Mouse (Mus musculus): ENCODE measurements around the gene Gzmm. TPM values are rescaled to one million over a fixed set of nuclear protein-coding genes. Genes with fewer than 3 reads are reported as not detected.

Gzmm gene
- polyA plus RNA-seq (2015; fragmentation: Nextera tagmentation; extraction: Ambion mirVana): 0.75 and 0.81 TPM in 2 replicates

- H3K9ac ChIP-seq (replicated peaks; ENCODE audit: low read length): no peak within 1 kb of the TSS
- H3K27me3 ChIP-seq (ENCODE audit: insufficient read depth, low read length): no peaks in the 10 kb centered on the region
- H3K4me3 ChIP-seq (ENCODE audit: low read length): no peak within 1 kb of the TSS
- no peak for ATAC-seq (ENCODE audit: low FRiP score, low TSS enrichment)
- peaks cover 6% of the 10 kb centered on the region for H3K4me1 ChIP-seq (ENCODE audit: insufficient read depth, low read length)
- H3K36me3 ChIP-seq (ENCODE audit: insufficient read depth, low read length): peaks cover 53% of the 10 kb centered on the region
- 78% methylated on average over 4 of the region's 4 CpGs for WGBS
- no peak within 1 kb of the TSS for H3K27ac ChIP-seq (ENCODE audit: low read length)
- H3K9me3 ChIP-seq (ENCODE audit: low read length): peaks cover 6% of the 10 kb centered on the region; the same call in 1 of the 2 replicates
- no peak within 1 kb of the TSS for H3K4me2 ChIP-seq (replicated peaks; ENCODE audit: low read depth, low read length)
Observed at GRCm38 (mm10) chr10:79688720-79689119, at the start of gene Gzmm. Gene Gzmm (plus strand): TSS chr10:79689020.

- Histone ChIP-seq H3K4me2 (replicated peaks; ENCODE audit: low read depth, low read length) (no peak within 1 kb of the TSS), H3K36me3 (ENCODE audit: insufficient read depth, low read length) (no peaks in the 10 kb centered on the region), H3K27me3 (ENCODE audit: insufficient read depth, low read length) (no peaks in the 10 kb centered on the region), H3K4me1 (ENCODE audit: insufficient read depth, low read length) (no peaks in the 10 kb centered on the region), H3K9ac (replicated peaks; ENCODE audit: low read length) (no peak within 1 kb of the TSS), H3K4me3 (ENCODE audit: low read length) (no peak within 1 kb of the TSS), H3K9me3 (ENCODE audit: low read length) (no peaks in the 10 kb centered on the region), H3K27ac (ENCODE audit: low read length) (no peak within 1 kb of the TSS)
- WGBS: 55% methylated on average over 8 of the region's 8 CpGs
- ATAC-seq (ENCODE audit: low FRiP score, low TSS enrichment): no peak
Observed at GRCm38 (mm10) chr10:79645711-79646110, 43.1 kb upstream of the Gzmm start, which contains the start of gene Odf3l2. Gene Odf3l2 (minus strand): TSS chr10:79645738.

DNA sequence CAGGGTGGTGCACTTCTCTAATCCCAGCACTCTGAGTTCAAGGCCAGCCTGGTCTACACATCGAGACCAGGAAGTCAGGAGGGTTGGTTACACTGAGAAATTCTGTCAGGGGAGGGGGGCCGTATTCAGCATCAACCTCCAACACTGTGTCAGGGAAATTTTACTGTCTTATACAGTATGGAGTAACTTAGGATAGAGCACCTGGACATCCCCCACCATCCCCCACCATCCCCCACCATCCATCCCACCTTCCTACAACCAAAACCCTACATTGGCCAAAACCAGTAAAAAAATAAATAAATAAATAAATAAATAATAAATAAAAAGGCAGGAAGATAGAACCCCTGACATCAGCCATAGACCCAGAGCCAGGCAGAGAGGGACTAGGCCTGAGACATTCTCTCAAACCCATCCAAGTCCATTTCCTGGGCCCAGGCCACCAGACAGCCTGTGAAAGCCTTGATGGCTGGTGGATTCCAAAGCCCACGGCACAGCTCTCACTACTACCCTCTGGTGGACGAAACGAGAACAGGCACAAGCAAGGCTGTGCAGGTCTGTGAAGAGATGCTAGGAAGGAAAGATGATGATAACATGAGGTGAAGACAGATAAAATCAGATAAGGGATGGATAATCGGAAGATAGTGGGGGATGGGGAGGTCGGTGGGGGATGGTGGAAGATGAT is 39.6 kb upstream of the Gzmm start:
- Histone ChIP-seq H3K9me3 (ENCODE audit: low read length) (no peaks in the 10 kb centered on the region), H3K27ac (ENCODE audit: low read length) (no peak overlapping the region), H3K27me3 (ENCODE audit: insufficient read depth, low read length) (no peaks in the 10 kb centered on the region), H3K4me3 (ENCODE audit: low read length) (no peak overlapping the region), H3K36me3 (ENCODE audit: insufficient read depth, low read length) (no peaks in the 10 kb centered on the region), H3K4me1 (ENCODE audit: insufficient read depth, low read length) (no peaks in the 10 kb centered on the region), H3K9ac (replicated peaks; ENCODE audit: low read length) (no peak overlapping the region), H3K4me2 (replicated peaks; ENCODE audit: low read depth, low read length) (no peak overlapping the region)
- 30% methylated on average over 7 of the region's 7 CpGs for WGBS
- peak; percentile 43 for ATAC-seq (ENCODE audit: low FRiP score, low TSS enrichment)

DNA sequence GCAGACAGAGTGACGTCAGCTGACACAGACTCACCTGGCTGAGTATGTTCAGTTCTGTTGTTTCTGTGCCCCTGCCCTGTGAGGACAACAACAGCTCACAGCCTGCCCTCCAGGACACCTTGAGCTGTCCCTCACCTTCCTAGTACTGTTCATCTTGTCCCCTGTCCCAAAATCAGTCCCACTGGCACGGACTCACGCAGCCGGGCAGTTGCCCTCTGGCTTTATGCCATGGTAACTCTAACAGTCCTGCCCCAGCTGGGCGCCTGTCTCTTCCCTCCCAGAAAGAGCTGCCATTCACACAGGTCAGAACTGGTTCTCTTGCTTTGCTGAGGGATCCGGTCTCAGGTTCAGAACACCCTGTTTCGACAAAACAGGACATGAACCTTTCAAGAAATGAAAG is 36.0 kb upstream of the Gzmm start:
- no peak for ATAC-seq (ENCODE audit: low FRiP score, low TSS enrichment)
- no peaks in the 10 kb centered on the region for H3K36me3 ChIP-seq (ENCODE audit: insufficient read depth, low read length)
- 78% methylated on average over 7 of the region's 7 CpGs for WGBS
- H3K9ac ChIP-seq (replicated peaks; ENCODE audit: low read length): no peak overlapping the region
- 0 out of 2 replicates have a peak, but pooled peaks cover 4% of the 10 kb centered on the region for H3K27me3 ChIP-seq (ENCODE audit: insufficient read depth, low read length)
- no peaks in the 10 kb centered on the region for H3K4me1 ChIP-seq (ENCODE audit: insufficient read depth, low read length)
- H3K4me2 ChIP-seq (replicated peaks; ENCODE audit: low read depth, low read length): no peak overlapping the region
- no peaks in the 10 kb centered on the region for H3K9me3 ChIP-seq (ENCODE audit: low read length)
- H3K27ac ChIP-seq (ENCODE audit: low read length): no peak overlapping the region
- H3K4me3 ChIP-seq (ENCODE audit: low read length): no peak overlapping the region

DNA sequence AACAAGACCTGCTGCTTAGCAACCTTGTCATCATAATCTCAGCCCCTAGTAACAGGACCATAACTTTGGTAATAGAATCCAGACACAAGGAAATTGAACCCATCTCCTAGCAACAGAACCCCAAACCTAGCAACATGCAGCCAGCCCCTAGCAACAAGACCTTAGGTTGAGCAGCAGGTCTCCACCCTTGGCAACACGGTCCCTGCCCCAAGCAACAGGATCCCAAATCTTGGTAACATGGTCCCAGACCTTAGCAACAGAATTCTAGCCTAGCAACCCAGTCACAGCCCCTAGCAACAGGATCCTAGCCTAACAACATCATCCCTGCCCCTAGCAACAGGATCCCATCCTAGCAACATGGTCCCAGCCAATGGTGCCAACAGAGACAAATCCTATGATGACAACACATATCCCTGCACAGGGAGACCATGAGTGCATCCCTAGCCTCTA is 33.8 kb upstream of the Gzmm start:
- no peak overlapping the region for H3K27ac ChIP-seq (ENCODE audit: low read length)
- H3K9ac ChIP-seq (replicated peaks; ENCODE audit: low read length): no peak overlapping the region
- no peak overlapping the region for H3K4me2 ChIP-seq (replicated peaks; ENCODE audit: low read depth, low read length)
- WGBS: 42% methylated on average over 1 of the region's 1 CpGs
- no peaks in the 10 kb centered on the region for H3K36me3 ChIP-seq (ENCODE audit: insufficient read depth, low read length)
- ATAC-seq (ENCODE audit: low FRiP score, low TSS enrichment): no peak
- no peak overlapping the region for H3K4me3 ChIP-seq (ENCODE audit: low read length)
- no peaks in the 10 kb centered on the region for H3K9me3 ChIP-seq (ENCODE audit: low read length)
- 0 out of 2 replicates have a peak, but pooled peaks cover 4% of the 10 kb centered on the region for H3K27me3 ChIP-seq (ENCODE audit: insufficient read depth, low read length)
- no peaks in the 10 kb centered on the region for H3K4me1 ChIP-seq (ENCODE audit: insufficient read depth, low read length)

DNA sequence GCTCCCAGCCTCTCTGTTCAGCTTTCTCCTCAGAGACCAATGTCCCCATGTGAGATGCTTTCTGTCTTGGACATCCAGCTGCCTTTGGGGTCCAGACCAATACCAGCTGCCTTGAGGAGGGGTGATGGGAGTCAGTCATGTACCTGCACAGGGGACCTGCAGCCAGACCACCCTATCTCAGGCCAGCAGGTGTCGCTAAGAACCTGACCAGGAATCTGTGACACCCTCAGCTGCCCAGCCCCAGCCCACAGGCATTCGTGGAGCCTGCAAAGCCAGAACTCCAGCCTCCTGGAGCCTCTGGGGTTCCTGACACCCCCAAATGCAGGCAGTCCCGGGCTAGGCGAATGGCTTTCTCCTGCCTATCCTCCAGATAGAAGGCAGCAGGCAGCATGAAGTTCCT is 30.0 kb upstream of the Gzmm start:
- Histone ChIP-seq H3K4me3 (ENCODE audit: low read length) (no peak overlapping the region), H3K4me2 (replicated peaks; ENCODE audit: low read depth, low read length) (no peak overlapping the region), H3K27me3 (ENCODE audit: insufficient read depth, low read length) (0 out of 2 replicates have a peak, but pooled peaks cover 4% of the 10 kb centered on the region), H3K4me1 (ENCODE audit: insufficient read depth, low read length) (0 out of 2 replicates have a peak, but pooled peaks cover 1% of the 10 kb centered on the region), H3K9ac (replicated peaks; ENCODE audit: low read length) (no peak overlapping the region), H3K9me3 (ENCODE audit: low read length) (no peaks in the 10 kb centered on the region), H3K27ac (ENCODE audit: low read length) (no peak overlapping the region), H3K36me3 (ENCODE audit: insufficient read depth, low read length) (no peaks in the 10 kb centered on the region)
- WGBS: 9% methylated on average over 4 of the region's 4 CpGs
- peak; percentile 17; the same call in 1 of the 2 replicates for ATAC-seq (ENCODE audit: low FRiP score, low TSS enrichment)

GRCm38 (mm10) chr10:79660298-79660697 is 28.5 kb upstream of the Gzmm start:
- H3K36me3 ChIP-seq (ENCODE audit: insufficient read depth, low read length): no peaks in the 10 kb centered on the region
- no peak overlapping the region for H3K9ac ChIP-seq (replicated peaks; ENCODE audit: low read length)
- no peaks in the 10 kb centered on the region for H3K9me3 ChIP-seq (ENCODE audit: low read length)
- H3K4me3 ChIP-seq (ENCODE audit: low read length): no peak overlapping the region
- 70% methylated on average over 2 of the region's 2 CpGs for WGBS
- H3K4me1 ChIP-seq (ENCODE audit: insufficient read depth, low read length): 0 out of 2 replicates have a peak, but pooled peaks cover 7% of the 10 kb centered on the region
- no peak overlapping the region for H3K27ac ChIP-seq (ENCODE audit: low read length)
- H3K27me3 ChIP-seq (ENCODE audit: insufficient read depth, low read length): 0 out of 2 replicates have a peak, but pooled peaks cover 2% of the 10 kb centered on the region
- H3K4me2 ChIP-seq (replicated peaks; ENCODE audit: low read depth, low read length): no peak overlapping the region
- ATAC-seq (ENCODE audit: low FRiP score, low TSS enrichment): no peak

- Histone ChIP-seq H3K4me3 (ENCODE audit: low read length) (no peak overlapping the region), H3K27ac (ENCODE audit: low read length) (no peak overlapping the region), H3K9me3 (ENCODE audit: low read length) (no peaks in the 10 kb centered on the region), H3K9ac (replicated peaks; ENCODE audit: low read length) (no peak overlapping the region), H3K36me3 (ENCODE audit: insufficient read depth, low read length) (no peaks in the 10 kb centered on the region), H3K4me2 (replicated peaks; ENCODE audit: low read depth, low read length) (no peak overlapping the region), H3K27me3 (ENCODE audit: insufficient read depth, low read length) (no peaks in the 10 kb centered on the region), H3K4me1 (ENCODE audit: insufficient read depth, low read length) (0 out of 2 replicates have a peak, but pooled peaks cover 7% of the 10 kb centered on the region)
- WGBS: 48% methylated on average over 3 of the region's 3 CpGs
- ATAC-seq (ENCODE audit: low FRiP score, low TSS enrichment): no peak
Observed at GRCm38 (mm10) chr10:79661861-79662260, 27.0 kb upstream of the Gzmm start.

GRCm38 (mm10) chr10:79664131-79664665 is 24.6 kb upstream of the Gzmm start, which contains the start of gene Madcam1:
Gene Madcam1 (plus strand): TSS chr10:79664559.
- H3K27me3 ChIP-seq (ENCODE audit: insufficient read depth, low read length): no peaks in the 10 kb centered on the region
- H3K9me3 ChIP-seq (ENCODE audit: low read length): no peaks in the 10 kb centered on the region
- ATAC-seq (ENCODE audit: low FRiP score, low TSS enrichment): peak; percentile 36; the same call in 1 of the 2 replicates
- WGBS: 8% methylated on average over 13 of the region's 13 CpGs
- no peak within 1 kb of the TSS for H3K4me2 ChIP-seq (replicated peaks; ENCODE audit: low read depth, low read length)
- H3K4me1 ChIP-seq (ENCODE audit: insufficient read depth, low read length): 0 out of 2 replicates have a peak, but pooled peaks cover 7% of the 10 kb centered on the region
- no peak within 1 kb of the TSS for H3K27ac ChIP-seq (ENCODE audit: low read length)
- H3K4me3 ChIP-seq (ENCODE audit: low read length): no peak within 1 kb of the TSS
- no peaks in the 10 kb centered on the region for H3K36me3 ChIP-seq (ENCODE audit: insufficient read depth, low read length)
- H3K9ac ChIP-seq (replicated peaks; ENCODE audit: low read length): no peak within 1 kb of the TSS; the same call in 1 of the 2 replicates

DNA sequence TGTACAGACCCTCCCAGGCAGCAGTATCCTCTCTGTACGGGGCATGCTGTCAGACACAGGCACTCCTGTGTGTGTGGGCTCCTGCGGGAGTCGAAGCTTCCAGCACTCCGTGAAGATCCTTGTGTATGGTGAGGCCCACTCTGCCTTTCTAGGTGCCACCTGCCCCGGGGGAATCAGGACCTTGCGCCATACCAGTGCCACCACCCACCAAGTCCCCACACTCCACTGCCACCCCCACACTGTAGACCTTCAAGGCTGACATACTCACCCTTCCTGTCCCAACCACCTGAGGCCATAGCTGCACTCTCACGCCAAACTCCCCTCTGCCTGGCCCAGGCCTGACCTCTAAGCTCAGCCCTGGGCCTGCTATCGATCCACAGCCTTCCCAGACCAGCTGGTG is 23.8 kb upstream of the Gzmm start:
- Histone ChIP-seq H3K9me3 (ENCODE audit: low read length) (no peaks in the 10 kb centered on the region), H3K4me1 (ENCODE audit: insufficient read depth, low read length) (peaks cover 7% of the 10 kb centered on the region), H3K9ac (replicated peaks; ENCODE audit: low read length) (no peak overlapping the region), H3K27ac (ENCODE audit: low read length) (no peak overlapping the region), H3K4me2 (replicated peaks; ENCODE audit: low read depth, low read length) (no peak overlapping the region), H3K4me3 (ENCODE audit: low read length) (no peak overlapping the region), H3K36me3 (ENCODE audit: insufficient read depth, low read length) (no peaks in the 10 kb centered on the region), H3K27me3 (ENCODE audit: insufficient read depth, low read length) (no peaks in the 10 kb centered on the region)
- WGBS: 87% methylated on average over 8 of the region's 8 CpGs
- no peak for ATAC-seq (ENCODE audit: low FRiP score, low TSS enrichment)
